Mouse (Mus musculus) neural tube, embryonic 13.5 days (tissue): Measurements from ENCODE around the gene Slfn8. TPM values are rescaled to one million over a fixed set of nuclear protein-coding genes. Genes with fewer than 3 reads are reported as not detected.
"Not testable (repeated sequence)": the region's sequence is repeated elsewhere in the genome, so short reads cannot be mapped to it uniquely, and the experiment has no call there.

ENCODE experiments used
- ATAC-seq: fragments of 200-750 bp; cut with Nextera tagmentation; 2 replicates; pipeline ENCODE4 v1.8.0; 2017; ENCODE audit warnings: low read depth, mild to moderate bottlenecking, moderate TSS enrichment, moderate library complexity
- H3K27ac ChIP-seq: fragments of 300-500 bp; sonication (generic); replicated peaks from 2 replicates; pipeline ENCODE4 v1.5.1; 2015; ENCODE audit warnings: moderate library complexity, mild to moderate bottlenecking, inconsistent platforms
- H3K27me3 ChIP-seq: fragments of 300-500 bp; sonication (generic); 2 replicates; pipeline ENCODE4 v1.6.1; 2015; ENCODE audit warnings: mild to moderate bottlenecking, inconsistent platforms
- H3K36me3 ChIP-seq: fragments of 300-500 bp; sonication (generic); 2 replicates; pipeline ENCODE4 v1.6.1; 2015; ENCODE audit warnings: mild to moderate bottlenecking, inconsistent platforms
- H3K4me1 ChIP-seq: fragments of 300-500 bp; sonication (generic); replicated peaks from 2 replicates; pipeline ENCODE4 v1.6.1; 2015; ENCODE audit warnings: inconsistent platforms
- H3K4me2 ChIP-seq: fragments of 300-500 bp; sonication (generic); 2 replicates; pipeline ENCODE4 v1.6.1; 2015; ENCODE audit warnings: inconsistent platforms, mild to moderate bottlenecking, moderate library complexity
- H3K4me3 ChIP-seq: fragments of 300-500 bp; sonication (generic); 2 replicates; pipeline ENCODE4 v1.5.1; 2015; ENCODE audit warnings: mild to moderate bottlenecking, inconsistent platforms
- H3K9ac ChIP-seq: fragments of 300-500 bp; sonication (generic); 2 replicates; pipeline ENCODE4 v1.6.1; 2015; ENCODE audit warnings: moderate library complexity, mild to moderate bottlenecking, inconsistent platforms
- H3K9me3 ChIP-seq: fragments of 300-500 bp; sonication (generic); 2 replicates; pipeline ENCODE4 v1.6.1; 2016; ENCODE audit warnings: inconsistent platforms
- WGBS: fragments of 180-500 bp; shearing (Covaris S2); methylation state at CpG from one replicate; pipeline ENCODE4 v1.1.7; 2015; 5-methylcytosine and 5-hydroxymethylcytosine counted together
- polyA plus RNA-seq: library from polyadenylated mRNA; unstranded; fragments of >200 nt; fragmentation: Nextera tagmentation; extraction: Ambion mirVana; gene quantifications from 2 replicates; pipeline ENCODE4 v1.2.1, GENCODE M21; 2015

The Slfn8 gene
- polyA plus RNA-seq, 1 experiment from 2014 or later, result 0.45 TPM

DNA sequence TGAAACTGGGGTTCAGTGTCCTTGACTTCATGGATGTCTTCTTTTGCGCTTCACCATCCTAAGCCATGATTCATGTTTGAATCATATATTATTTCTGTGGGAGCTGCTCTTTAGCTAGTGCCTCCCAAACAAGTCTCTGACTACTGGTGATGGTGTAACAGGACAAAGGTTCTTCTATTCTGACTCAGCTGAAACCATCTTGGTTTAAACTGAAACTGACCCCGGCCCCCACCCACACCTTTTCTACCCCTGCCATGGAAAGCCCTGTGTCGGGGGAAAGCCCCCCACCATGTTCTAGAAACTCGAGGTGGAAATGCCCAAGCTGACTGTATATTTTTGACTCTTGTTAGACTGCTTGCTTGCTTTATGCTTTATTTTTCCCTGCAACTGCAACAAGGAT lies 23.3 kb upstream of the Slfn8 start:
- WGBS, result 85% methylated on average over 4 of the region's 4 CpGs
- no peaks in the 10 kb centered on the region for H3K36me3 ChIP-seq
- 0 out of 2 replicates have a peak, but pooled peaks cover 8% of the 10 kb centered on the region for H3K4me1 ChIP-seq
- H3K4me2 ChIP-seq, result no peak overlapping the region
- no peak overlapping the region for H3K9ac ChIP-seq
- H3K27ac ChIP-seq, result no peak overlapping the region
- ATAC-seq, result no peak
- no peaks in the 10 kb centered on the region for H3K9me3 ChIP-seq
- no peak overlapping the region for H3K4me3 ChIP-seq
- H3K27me3 ChIP-seq, result peaks cover 10% of the 10 kb centered on the region

- no peak overlapping the region for H3K4me2 ChIP-seq
- H3K27ac ChIP-seq, result no peak overlapping the region
- H3K36me3 ChIP-seq, result no peaks in the 10 kb centered on the region
- peaks cover 10% of the 10 kb centered on the region for H3K27me3 ChIP-seq
- no peak overlapping the region for H3K9ac ChIP-seq
- ATAC-seq, result no peak
- no peaks in the 10 kb centered on the region for H3K4me1 ChIP-seq
- no peak overlapping the region for H3K4me3 ChIP-seq
- no peaks in the 10 kb centered on the region for H3K9me3 ChIP-seq
Observed at GRCm38 (mm10) chr11:83041000-83041399, 20.4 kb upstream of the Slfn8 start.

DNA sequence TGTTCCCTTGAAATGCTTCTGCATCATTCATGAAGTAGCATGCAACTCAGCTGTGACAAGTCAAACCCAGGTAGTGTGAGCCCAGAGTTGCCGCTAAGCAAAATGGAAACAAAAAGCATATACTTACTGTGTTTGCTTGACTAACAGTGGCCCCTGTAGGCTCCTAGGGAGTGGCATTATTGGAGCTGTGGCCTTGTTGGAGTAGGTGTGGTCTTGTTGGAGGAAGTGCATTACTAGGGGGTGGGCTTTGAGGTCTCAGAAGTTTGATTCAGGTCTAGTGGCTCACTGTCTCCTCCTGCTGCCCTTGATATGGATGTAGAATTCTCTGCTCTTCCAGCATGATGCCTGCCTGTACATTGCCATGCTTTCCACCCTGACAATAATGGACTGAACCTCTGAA lies 19.7 kb upstream of the Slfn8 start:
- H3K9ac ChIP-seq, result no peak overlapping the region
- H3K27ac ChIP-seq, result no peak overlapping the region
- no peak for ATAC-seq
- H3K9me3 ChIP-seq, result no peaks in the 10 kb centered on the region
- H3K4me2 ChIP-seq, result no peak overlapping the region; the same call in 1 of the 2 replicates
- H3K4me1 ChIP-seq, result no peaks in the 10 kb centered on the region
- no peaks in the 10 kb centered on the region for H3K36me3 ChIP-seq
- WGBS, result 23% methylated on average over 1 of the region's 1 CpGs
- H3K27me3 ChIP-seq, result peaks cover 10% of the 10 kb centered on the region
- H3K4me3 ChIP-seq, result no peak overlapping the region

DNA sequence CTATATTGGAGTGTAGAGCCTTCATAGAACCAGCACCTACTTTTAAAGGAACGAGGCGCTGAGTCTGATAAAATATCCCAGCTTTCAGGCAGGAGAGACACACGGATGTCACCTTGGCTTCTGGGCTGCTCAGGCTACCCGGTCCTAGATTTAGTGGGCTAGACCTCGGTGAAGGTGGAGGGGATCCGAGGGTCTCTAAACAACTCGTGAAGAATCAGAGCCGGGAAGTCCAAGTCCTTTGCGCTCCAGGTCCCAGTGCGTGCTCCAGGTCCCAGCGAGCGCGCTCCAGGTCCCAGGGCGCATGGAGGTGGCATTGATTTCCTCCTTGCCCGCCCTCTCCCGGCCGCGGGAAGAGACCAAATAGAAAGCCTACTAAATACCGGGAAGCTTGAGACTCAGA lies 19.2 kb upstream of the Slfn8 start:
- no peak for ATAC-seq
- no peak overlapping the region for H3K4me3 ChIP-seq
- H3K9me3 ChIP-seq, result no peaks in the 10 kb centered on the region
- H3K4me1 ChIP-seq, result no peaks in the 10 kb centered on the region
- H3K27ac ChIP-seq, result no peak overlapping the region
- peaks cover 10% of the 10 kb centered on the region for H3K27me3 ChIP-seq
- WGBS, result 16% methylated on average over 19 of the region's 19 CpGs
- H3K36me3 ChIP-seq, result no peaks in the 10 kb centered on the region
- H3K4me2 ChIP-seq, result peak overlapping the region; percentile 29
- no peak overlapping the region for H3K9ac ChIP-seq

GRCm38 (mm10) chr11:83039156-83039555 lies 18.5 kb upstream of the Slfn8 start:
- Histone ChIP-seq H3K9ac (no peak overlapping the region), H3K27me3 (peaks cover 10% of the 10 kb centered on the region), H3K27ac (no peak overlapping the region), H3K4me3 (no peak overlapping the region), H3K4me1 (no peaks in the 10 kb centered on the region), H3K36me3 (no peaks in the 10 kb centered on the region), H3K4me2 (no peak overlapping the region), H3K9me3 (no peaks in the 10 kb centered on the region)
- WGBS, result 83% methylated on average over 1 of the region's 1 CpGs
- no peak for ATAC-seq

- 91% methylated on average over 3 of the region's 3 CpGs for WGBS
- not testable (repeated sequence) for ATAC-seq, H3K4me2 ChIP-seq, H3K4me1 ChIP-seq, H3K9ac ChIP-seq, H3K27ac ChIP-seq, H3K4me3 ChIP-seq, H3K36me3 ChIP-seq, H3K9me3 ChIP-seq
- peaks cover 10% of the 10 kb centered on the region for H3K27me3 ChIP-seq
Observed at GRCm38 (mm10) chr11:83038686-83039085, 18.1 kb upstream of the Slfn8 start.

GRCm38 (mm10) chr11:83019561-83020519 lies 770 bp downstream of the Slfn8 start:
- 80% methylated on average over 18 of the region's 18 CpGs for WGBS

GRCm38 (mm10) chr11:83016093-83016492 lies 4.5 kb downstream of the Slfn8 start:
- H3K4me1 ChIP-seq, result no peaks in the 10 kb centered on the region
- H3K4me2 ChIP-seq, result no peak overlapping the region
- no peak overlapping the region for H3K27ac ChIP-seq
- no peak for ATAC-seq
- H3K36me3 ChIP-seq, result no peaks in the 10 kb centered on the region
- no peak overlapping the region for H3K9ac ChIP-seq
- H3K9me3 ChIP-seq, result no peaks in the 10 kb centered on the region
- no peak overlapping the region for H3K4me3 ChIP-seq
- H3K27me3 ChIP-seq, result no peaks in the 10 kb centered on the region

More at GRCm38 (mm10) chr11:83019561-83020519, 770 bp downstream of the Slfn8 start:
- H3K9ac ChIP-seq, H3K27ac ChIP-seq, H3K36me3 ChIP-seq, H3K9me3 ChIP-seq, H3K27me3 ChIP-seq, ATAC-seq, H3K4me2 ChIP-seq, H3K4me3 ChIP-seq, H3K4me1 ChIP-seq: not testable (repeated sequence)

- Histone ChIP-seq H3K27me3 (no peaks in the 10 kb centered on the region), H3K9me3 (no peaks in the 10 kb centered on the region), H3K4me1 (no peaks in the 10 kb centered on the region), H3K4me3 (no peak overlapping the region), H3K36me3 (no peaks in the 10 kb centered on the region), H3K27ac (no peak overlapping the region), H3K4me2 (no peak overlapping the region), H3K9ac (no peak overlapping the region)
- WGBS, result 87% methylated on average over 1 of the region's 1 CpGs
- ATAC-seq, result no peak
Observed at GRCm38 (mm10) chr11:83013356-83013755, 7.3 kb downstream of the Slfn8 start.

- Histone ChIP-seq H3K4me1 (peaks cover 14% of the 10 kb centered on the region), H3K36me3 (no peaks in the 10 kb centered on the region), H3K9me3 (no peaks in the 10 kb centered on the region), H3K27ac (no peak within 1 kb of the TSS), H3K9ac (peak within 1 kb of the TSS; percentile 51), H3K4me2 (peak within 1 kb of the TSS; percentile 53), H3K27me3 (0 out of 2 replicates have a peak, but pooled peaks cover 12% of the 10 kb centered on the region), H3K4me3 (peak within 1 kb of the TSS; percentile 28)
- WGBS, result 5% methylated on average over 14 of the region's 14 CpGs
- no peak for ATAC-seq
Observed at GRCm38 (mm10) chr11:82991469-82992166, 29.0 kb downstream of the Slfn8 start, which contains the start of gene Slfn9. Gene Slfn9 (minus strand): TSS chr11:82991830.

GRCm38 (mm10) chr11:82990612-82991385 lies 29.8 kb downstream of the Slfn8 start:
- not testable (repeated sequence) for H3K9me3 ChIP-seq, ATAC-seq, H3K36me3 ChIP-seq, H3K9ac ChIP-seq, H3K27ac ChIP-seq
- 13% methylated on average over 19 of the region's 19 CpGs for WGBS
- 0 out of 2 replicates have a peak, but pooled peaks cover 12% of the 10 kb centered on the region for H3K27me3 ChIP-seq
- peaks cover 14% of the 10 kb centered on the region for H3K4me1 ChIP-seq
- H3K4me2 ChIP-seq, result peak overlapping the region; percentile 53
- H3K4me3 ChIP-seq, result peak overlapping the region; percentile 28
